Mouse (Mus musculus): ENCODE measurements around the gene Egfl8. TPM values are rescaled to one million over a fixed set of nuclear protein-coding genes. Genes with fewer than 3 reads are reported as not detected.

Egfl8 gene
- polyA plus RNA-seq, 1 experiment, result 3.9 TPM

GRCm38 (mm10) chr17:34626062-34626772, 10.4 kb upstream of the Egfl8 start:
- H3K27me3 ChIP-seq (ENCODE audit: control insufficient read depth, insufficient read depth, low read length), result peaks cover 8% of the 10 kb centered on the region; the same call in 1 of the 2 replicates
- H3K27ac ChIP-seq (ENCODE audit: insufficient read depth, low read length), result no peak overlapping the region
- no peak for DNase-seq (ENCODE audit: low read depth in 1 of 2, low spot score in 2 of 2)
- peaks cover 13% of the 10 kb centered on the region for H3K4me1 ChIP-seq (ENCODE audit: control insufficient read depth, insufficient read depth, insufficient read length)
- 65% methylated on average over 16 of the region's 16 CpGs for WGBS
- H3K4me3 ChIP-seq (ENCODE audit: extremely low read depth, insufficient read depth, insufficient read length), result peak overlapping the region; percentile 60; the same call in 1 of the 2 replicates
- no peak for TF ChIP-seq POLR2A (IDR thresholded peaks at IDR 0.05; ENCODE audit: low read depth, low read length)
- no peak for TF ChIP-seq CTCF (IDR thresholded peaks at IDR 0.05; ENCODE audit: extremely low read depth, insufficient read depth, insufficient read length, insufficient replicate concordance)
- peaks cover 3% of the 10 kb centered on the region; the same call in 1 of the 2 replicates for H3K36me3 ChIP-seq (ENCODE audit: control insufficient read depth, insufficient read depth, low read length)

GRCm38 (mm10) chr17:34624981-34625380, 9.2 kb upstream of the Egfl8 start:
- WGBS, result 92% methylated on average over 3 of the region's 3 CpGs
- H3K36me3 ChIP-seq (ENCODE audit: control insufficient read depth, insufficient read depth, low read length), result peaks cover 3% of the 10 kb centered on the region; the same call in 1 of the 2 replicates
- peaks cover 4% of the 10 kb centered on the region; the same call in 1 of the 2 replicates for H3K4me1 ChIP-seq (ENCODE audit: control insufficient read depth, insufficient read depth, insufficient read length)
- no peak overlapping the region for H3K27ac ChIP-seq (ENCODE audit: insufficient read depth, low read length)
- no peak for DNase-seq (ENCODE audit: low read depth in 1 of 2, low spot score in 2 of 2)
- no peak overlapping the region for H3K4me3 ChIP-seq (ENCODE audit: extremely low read depth, insufficient read depth, insufficient read length)
- H3K27me3 ChIP-seq (ENCODE audit: control insufficient read depth, insufficient read depth, low read length), result no peaks in the 10 kb centered on the region
- TF ChIP-seq POLR2A (IDR thresholded peaks at IDR 0.05; ENCODE audit: low read depth, low read length), result no peak
- no peak for TF ChIP-seq CTCF (IDR thresholded peaks at IDR 0.05; ENCODE audit: extremely low read depth, insufficient read depth, insufficient read length, insufficient replicate concordance)

- no peak for DNase-seq (ENCODE audit: low read depth in 1 of 2, low spot score in 2 of 2)
- 89% methylated on average over 9 of the region's 9 CpGs for WGBS
- Histone ChIP-seq H3K4me1 (ENCODE audit: control insufficient read depth, insufficient read depth, insufficient read length) (peaks cover 4% of the 10 kb centered on the region; the same call in 1 of the 2 replicates), H3K4me3 (ENCODE audit: extremely low read depth, insufficient read depth, insufficient read length) (no peak overlapping the region), H3K27me3 (ENCODE audit: control insufficient read depth, insufficient read depth, low read length) (no peaks in the 10 kb centered on the region), H3K36me3 (ENCODE audit: control insufficient read depth, insufficient read depth, low read length) (peaks cover 3% of the 10 kb centered on the region; the same call in 1 of the 2 replicates), H3K27ac (ENCODE audit: insufficient read depth, low read length) (no peak overlapping the region)
- TF ChIP-seq CTCF (IDR thresholded peaks at IDR 0.05; ENCODE audit: extremely low read depth, insufficient read depth, insufficient read length, insufficient replicate concordance) (no peak), POLR2A (IDR thresholded peaks at IDR 0.05; ENCODE audit: low read depth, low read length) (no peak)
Observed at GRCm38 (mm10) chr17:34623161-34623560, 7.4 kb upstream of the Egfl8 start.

- DNase-seq (ENCODE audit: low read depth in 1 of 2, low spot score in 2 of 2), result no peak
- WGBS, result 98% methylated on average over 8 of the region's 8 CpGs
Observed at GRCm38 (mm10) chr17:34621006-34621405, 5.2 kb upstream of the Egfl8 start.

GRCm38 (mm10) chr17:34618999-34619398, 3.2 kb upstream of the Egfl8 start:
- Histone ChIP-seq H3K4me3 (ENCODE audit: extremely low read depth, insufficient read depth, insufficient read length) (no peak overlapping the region), H3K27me3 (ENCODE audit: control insufficient read depth, insufficient read depth, low read length) (no peaks in the 10 kb centered on the region), H3K4me1 (ENCODE audit: control insufficient read depth, insufficient read depth, insufficient read length) (no peaks in the 10 kb centered on the region), H3K36me3 (ENCODE audit: control insufficient read depth, insufficient read depth, low read length) (peaks cover 5% of the 10 kb centered on the region; the same call in 1 of the 2 replicates), H3K27ac (ENCODE audit: insufficient read depth, low read length) (no peak overlapping the region)
- 9% methylated on average over 6 of the region's 6 CpGs for WGBS
- peak; percentile 61 to 81 for DNase-seq (ENCODE audit: low read depth in 1 of 2, low spot score in 2 of 2)
- TF ChIP-seq POLR2A (IDR thresholded peaks at IDR 0.05; ENCODE audit: low read depth, low read length), result no peak
- peak; percentile 69; the same call in 1 of the 2 replicates for TF ChIP-seq CTCF (IDR thresholded peaks at IDR 0.05; ENCODE audit: extremely low read depth, insufficient read depth, insufficient read length, insufficient replicate concordance)

More at GRCm38 (mm10) chr17:34621006-34621405, 5.2 kb upstream of the Egfl8 start:
- Histone ChIP-seq H3K4me1 (ENCODE audit: control insufficient read depth, insufficient read depth, insufficient read length) (no peaks in the 10 kb centered on the region), H3K36me3 (ENCODE audit: control insufficient read depth, insufficient read depth, low read length) (peaks cover 3% of the 10 kb centered on the region; the same call in 1 of the 2 replicates), H3K4me3 (ENCODE audit: extremely low read depth, insufficient read depth, insufficient read length) (no peak overlapping the region), H3K27ac (ENCODE audit: insufficient read depth, low read length) (no peak overlapping the region), H3K27me3 (ENCODE audit: control insufficient read depth, insufficient read depth, low read length) (no peaks in the 10 kb centered on the region)
- TF ChIP-seq POLR2A (IDR thresholded peaks at IDR 0.05; ENCODE audit: low read depth, low read length) (no peak), CTCF (IDR thresholded peaks at IDR 0.05; ENCODE audit: extremely low read depth, insufficient read depth, insufficient read length, insufficient replicate concordance) (no peak)

- Histone ChIP-seq H3K4me1 (ENCODE audit: control insufficient read depth, insufficient read depth, insufficient read length) (peaks cover under 1% of the 10 kb centered on the region; the same call in 1 of the 2 replicates), H3K27ac (ENCODE audit: insufficient read depth, low read length) (no peak overlapping the region), H3K36me3 (ENCODE audit: control insufficient read depth, insufficient read depth, low read length) (peaks cover 19% of the 10 kb centered on the region), H3K4me3 (ENCODE audit: extremely low read depth, insufficient read depth, insufficient read length) (no peak overlapping the region), H3K27me3 (ENCODE audit: control insufficient read depth, insufficient read depth, low read length) (no peaks in the 10 kb centered on the region)
- TF ChIP-seq CTCF (IDR thresholded peaks at IDR 0.05; ENCODE audit: extremely low read depth, insufficient read depth, insufficient read length, insufficient replicate concordance), result no peak
- no peak for TF ChIP-seq POLR2A (IDR thresholded peaks at IDR 0.05; ENCODE audit: low read depth, low read length)
- WGBS, result 91% methylated on average over 10 of the region's 10 CpGs
- no peak for DNase-seq (ENCODE audit: low read depth in 1 of 2, low spot score in 2 of 2)
Observed at GRCm38 (mm10) chr17:34613830-34614229, 1.9 kb downstream of the Egfl8 start.

All from spleen, adult 2 months (tissue).